In genomic region chr2:157043987-157044386, GRCm38 (mm10) we compare ENCODE assay signal across 15 mouse cellular contexts. TPM values are rescaled to one million over a fixed set of nuclear protein-coding genes. Genes with fewer than 3 reads are reported as not detected.
DNase-seq lines count a peak whose midpoint lies in the region; ATAC-seq and TF ChIP-seq lines count a peak whose summit lies in the region.
"Had no signal": no experiment of that assay in that cellular context is flagged by ENCODE, and none has a peak within 500 bp of the region (broad histone marks: within the 10 kb centered on the region; RNA-seq: fewer than 3 reads in every experiment).

No protein-coding gene starts in this region.

- H3K9me3 ChIP-seq in limb, embryonic 11.5 days (ENCODE audit: control insufficient read depth, low read length), result no peaks in the 10 kb centered on the region
- H3K9me3 ChIP-seq in limb, embryonic 10.5 days (replicated peaks), result no peaks in the 10 kb centered on the region
- peaks cover 6% of the 10 kb centered on the region for H3K9me3 ChIP-seq in E14TG2a.4 (ENCODE audit: low read length)
- H3K9me3 ChIP-seq in embryonic facial prominence, embryonic 14.5 days (ENCODE audit: control insufficient read depth, low read length), result no peaks in the 10 kb centered on the region
- H3K9me3 ChIP-seq: hindbrain, embryonic 15.5 days; liver, embryonic 15.5 days; stomach, embryonic 15.5 days had no signal

- no peak for TF ChIP-seq POLR2A in cerebellum, adult 2 months (IDR thresholded peaks at IDR 0.05; ENCODE audit: borderline replicate concordance, insufficient read depth, low read length)

- H3K4me2 ChIP-seq in limb, embryonic 11.5 days (ENCODE audit: low read depth, severe bottlenecking), result no peak overlapping the region
- H3K4me2 ChIP-seq in embryonic facial prominence, embryonic 14.5 days (ENCODE audit: low read depth, low read length), result no peak overlapping the region
- H3K4me2 ChIP-seq: hindbrain, embryonic 15.5 days; liver, embryonic 15.5 days; stomach, embryonic 15.5 days had no signal

- H3K36me3 ChIP-seq in limb, embryonic 11.5 days (ENCODE audit: control insufficient read depth, insufficient read depth, low read length), result peaks cover 30% of the 10 kb centered on the region
- H3K36me3 ChIP-seq in limb, embryonic 10.5 days, result peaks cover 99% of the 10 kb centered on the region
- H3K36me3 ChIP-seq in E14TG2a.4 (ENCODE audit: insufficient read depth, low read length), result 0 out of 2 replicates have a peak, but pooled peaks cover 13% of the 10 kb centered on the region
- peaks cover 79% of the 10 kb centered on the region for H3K36me3 ChIP-seq in embryonic facial prominence, embryonic 14.5 days (ENCODE audit: control insufficient read depth, insufficient read depth, low read length)

- H3K27me3 ChIP-seq in cerebellum, adult 2 months (ENCODE audit: control insufficient read depth, insufficient read depth, low read length), result no peaks in the 10 kb centered on the region
- no peaks in the 10 kb centered on the region for H3K27me3 ChIP-seq in limb, embryonic 11.5 days (ENCODE audit: control insufficient read depth, insufficient read depth, low read length)
- no peaks in the 10 kb centered on the region for H3K27me3 ChIP-seq in limb, embryonic 10.5 days (ENCODE audit: low read depth, poor library complexity, severe bottlenecking)
- H3K27me3 ChIP-seq in E14TG2a.4 (ENCODE audit: insufficient read depth, low read length), result peaks cover 33% of the 10 kb centered on the region
- H3K27me3 ChIP-seq in embryonic facial prominence, embryonic 14.5 days (replicated peaks; ENCODE audit: control insufficient read depth, insufficient read depth, low read length), result no peaks in the 10 kb centered on the region
- H3K27me3 ChIP-seq: hindbrain, embryonic 15.5 days; liver, embryonic 15.5 days; stomach, embryonic 15.5 days had no signal

- no peak for ATAC-seq in cerebellum, adult (ENCODE audit: insufficient number of reproducible peaks, low FRiP score, low TSS enrichment)
- ATAC-seq in limb, embryonic 11.5 days (ENCODE audit: insufficient number of reproducible peaks, low FRiP score, low TSS enrichment, low read depth), result no peak
- ATAC-seq in embryonic facial prominence, embryonic 14.5 days (ENCODE audit: low read depth), result no peak

- H3K4me3 ChIP-seq in cerebellum, adult 2 months (replicated peaks; ENCODE audit: insufficient read depth, low read depth, low read length), result no peak overlapping the region
- H3K4me3 ChIP-seq in limb, embryonic 11.5 days (ENCODE audit: low read depth, low read length), result no peak overlapping the region
- no peak overlapping the region for H3K4me3 ChIP-seq in limb, embryonic 10.5 days
- no peak overlapping the region for H3K4me3 ChIP-seq in E14TG2a.4 (replicated peaks; ENCODE audit: low read length)
- H3K4me3 ChIP-seq in embryonic facial prominence, embryonic 14.5 days (ENCODE audit: low read depth, low read length), result no peak overlapping the region
- H3K4me3 ChIP-seq: hindbrain, embryonic 15.5 days; liver, embryonic 15.5 days; stomach, embryonic 15.5 days had no signal

- DNase-seq in cerebellum, adult 2 months, result no peak
- peak; percentile 33 for DNase-seq in limb, embryonic 11.5 days (ENCODE audit: low spot score)
- DNase-seq in limb, embryonic 10.5 days (ENCODE audit: low spot score), result no peak
- no peak for DNase-seq in embryonic facial prominence, embryonic 14.5 days (ENCODE audit: low spot score)
- no peak for DNase-seq in spleen, postnatal 10 days (ENCODE audit: low spot score in 2 of 2)
- DNase-seq in adrenal gland, adult 8-10 months, result no peak
- DNase-seq: adrenal gland, adult 2 months; B cell, adult 2 months; cerebellum, postnatal 14 days had no signal

- no peak overlapping the region for H3K27ac ChIP-seq in cerebellum, adult 2 months (ENCODE audit: insufficient read depth, low read length)
- no peak overlapping the region for H3K27ac ChIP-seq in limb, embryonic 11.5 days (replicated peaks; ENCODE audit: low read depth, low read length)
- no peak overlapping the region for H3K27ac ChIP-seq in limb, embryonic 10.5 days
- 0 out of 2 replicates have a peak overlapping the region, but pooled peaks have one; percentile 6 for H3K27ac ChIP-seq in embryonic facial prominence, embryonic 14.5 days (replicated peaks; ENCODE audit: low read depth, low read length)
- H3K27ac ChIP-seq: hindbrain, embryonic 15.5 days; liver, embryonic 15.5 days; stomach, embryonic 15.5 days had no signal

- TF ChIP-seq CTCF in cerebellum, adult 2 months (IDR thresholded peaks at IDR 0.05; ENCODE audit: borderline replicate concordance, insufficient read depth, low read depth, low read length), result peak; percentile 50
- peak; percentile 92 for TF ChIP-seq CTCF in E14TG2a.4 (conservative IDR thresholded peaks at IDR 0.05; ENCODE audit: low read length)

- H3K9ac ChIP-seq in limb, embryonic 11.5 days (ENCODE audit: low read length), result no peak overlapping the region
- no peak overlapping the region for H3K9ac ChIP-seq in embryonic facial prominence, embryonic 14.5 days (ENCODE audit: low read depth, low read length)
- H3K9ac ChIP-seq: hindbrain, embryonic 15.5 days; liver, embryonic 15.5 days; stomach, embryonic 15.5 days had no signal

- peaks cover 43% of the 10 kb centered on the region for H3K4me1 ChIP-seq in cerebellum, adult 2 months (ENCODE audit: control insufficient read depth, insufficient read depth, low read length)
- no peaks in the 10 kb centered on the region for H3K4me1 ChIP-seq in limb, embryonic 11.5 days (ENCODE audit: control insufficient read depth, insufficient read depth, low read length)
- H3K4me1 ChIP-seq in limb, embryonic 10.5 days, result no peaks in the 10 kb centered on the region
- H3K4me1 ChIP-seq in E14TG2a.4 (replicated peaks; ENCODE audit: low read depth, low read length), result peaks cover 26% of the 10 kb centered on the region
- H3K4me1 ChIP-seq in embryonic facial prominence, embryonic 14.5 days (ENCODE audit: control insufficient read depth, insufficient read depth, low read length), result no peaks in the 10 kb centered on the region
- H3K4me1 ChIP-seq: stomach, embryonic 15.5 days had no signal

RNA-seq across cellular contexts. Expression of gene Soga1, which starts 35.1 kb away (rescaled TPM):
- 38.3 and 50.1 TPM in 2 replicates for polyA plus RNA-seq in cerebellum, adult 2 months (2012; rRNA removed)
- 5.7 and 7.0 TPM in 2 replicates for polyA plus RNA-seq in limb, embryonic 11.5 days (2014; fragmentation: Nextera tagmentation; extraction: Ambion mirVana)
- 5.3 and 5.7 TPM in 2 replicates for polyA plus RNA-seq in limb, embryonic 10.5 days (2016; fragmentation: Nextera tagmentation; extraction: Ambion mirVana)
- polyA plus RNA-seq in embryonic facial prominence, embryonic 14.5 days (2014; fragmentation: Nextera tagmentation; extraction: Ambion mirVana), result 5.2 and 6.3 TPM in 2 replicates
- total RNA-seq in adrenal gland, adult 8-10 months (2022), result 10 to 100 TPM; 38.6 to 50.0 (median 46.5) TPM

RNA-seq across cellular contexts. Expression of gene Dsn1, which starts 37.0 kb away (rescaled TPM):
- 4.6 and 4.8 TPM in 2 replicates for polyA plus RNA-seq in cerebellum, adult 2 months (2012; rRNA removed)
- 55.5 and 57.0 TPM in 2 replicates for polyA plus RNA-seq in limb, embryonic 11.5 days (2014; fragmentation: Nextera tagmentation; extraction: Ambion mirVana)
- 51.3 and 61.5 TPM in 2 replicates for polyA plus RNA-seq in limb, embryonic 10.5 days (2016; fragmentation: Nextera tagmentation; extraction: Ambion mirVana)
- polyA plus RNA-seq in embryonic facial prominence, embryonic 14.5 days (2014; fragmentation: Nextera tagmentation; extraction: Ambion mirVana), result 25.8 and 32.7 TPM in 2 replicates
- total RNA-seq in adrenal gland, adult 8-10 months (2022), result 1 to 10 TPM; 4.8 to 7.7 (median 6.4) TPM

RNA-seq across cellular contexts. Expression of gene Tldc2, which starts 42.9 kb away (rescaled TPM):
- polyA plus RNA-seq in cerebellum, adult 2 months (2012; rRNA removed), result 6.0 and 7.1 TPM in 2 replicates
- polyA plus RNA-seq in limb, embryonic 11.5 days (2014; fragmentation: Nextera tagmentation; extraction: Ambion mirVana), result not detected in 2 replicates
- not detected in 2 replicates for polyA plus RNA-seq in limb, embryonic 10.5 days (2016; fragmentation: Nextera tagmentation; extraction: Ambion mirVana)
- not detected in 2 replicates for polyA plus RNA-seq in embryonic facial prominence, embryonic 14.5 days (2014; fragmentation: Nextera tagmentation; extraction: Ambion mirVana)
- total RNA-seq in adrenal gland, adult 8-10 months (2022), result not detected
- total RNA-seq: adrenal gland, adult 2 months had no signal
- polyA plus RNA-seq: forebrain, embryonic 11.5 days; hindbrain, embryonic 15.5 days; liver, embryonic 15.5 days; stomach, embryonic 15.5 days had no signal

RNA-seq across cellular contexts. Expression of gene Ndrg3, which starts 52.1 kb away (rescaled TPM):
- polyA plus RNA-seq in cerebellum, adult 2 months (2012; rRNA removed), result 782 and 861 TPM in 2 replicates
- polyA plus RNA-seq in limb, embryonic 11.5 days (2014; fragmentation: Nextera tagmentation; extraction: Ambion mirVana), result 40.3 and 40.7 TPM in 2 replicates
- 37.5 and 40.4 TPM in 2 replicates for polyA plus RNA-seq in limb, embryonic 10.5 days (2016; fragmentation: Nextera tagmentation; extraction: Ambion mirVana)
- 43.3 and 49.6 TPM in 2 replicates for polyA plus RNA-seq in embryonic facial prominence, embryonic 14.5 days (2014; fragmentation: Nextera tagmentation; extraction: Ambion mirVana)
- 10 to 100 TPM; 54.3 to 81.0 (median 75.3) TPM for total RNA-seq in adrenal gland, adult 8-10 months (2022)
